Mouse (Mus musculus) layer of hippocampus, adult 9-10 months (tissue): ENCODE results near the gene Tom1.
A peak's percentile ranks its signal among the peaks of the same experiment; 100 is the strongest.

Source experiments
- DNase-seq: peaks from one replicate; pipeline ENCODE4 v3.0.0; 2022; ENCODE audit warnings: low spot score

Gene Tom1

DNA sequence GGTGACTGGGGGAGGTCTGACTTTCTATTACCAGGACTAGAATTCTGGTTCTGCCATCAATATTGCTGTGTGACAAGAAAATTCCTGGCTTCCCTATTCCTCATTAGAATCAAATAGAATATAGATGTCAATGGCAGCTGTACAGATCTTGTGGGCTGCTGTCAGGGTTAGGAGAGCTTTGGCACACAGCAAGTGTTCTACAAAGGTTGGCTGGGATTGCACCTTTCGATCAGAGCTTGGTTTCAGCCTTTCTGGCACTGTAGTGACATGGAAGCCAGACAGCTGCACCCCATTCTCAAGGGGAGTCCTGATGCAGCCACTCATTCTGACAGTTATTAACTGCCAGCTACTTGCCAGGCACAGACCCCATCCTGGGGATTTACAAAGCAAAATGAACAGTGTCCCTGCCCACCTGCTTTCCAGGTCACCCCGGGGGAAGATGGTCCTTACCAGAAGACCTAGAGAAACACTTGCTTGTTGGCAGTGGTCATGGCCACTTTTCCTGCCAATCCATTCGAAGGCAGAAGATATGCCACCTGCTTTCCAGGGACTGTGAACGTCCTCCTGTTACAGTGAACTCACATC lies 57.4 kb downstream of the Tom1 start:
- no peak for DNase-seq

DNA sequence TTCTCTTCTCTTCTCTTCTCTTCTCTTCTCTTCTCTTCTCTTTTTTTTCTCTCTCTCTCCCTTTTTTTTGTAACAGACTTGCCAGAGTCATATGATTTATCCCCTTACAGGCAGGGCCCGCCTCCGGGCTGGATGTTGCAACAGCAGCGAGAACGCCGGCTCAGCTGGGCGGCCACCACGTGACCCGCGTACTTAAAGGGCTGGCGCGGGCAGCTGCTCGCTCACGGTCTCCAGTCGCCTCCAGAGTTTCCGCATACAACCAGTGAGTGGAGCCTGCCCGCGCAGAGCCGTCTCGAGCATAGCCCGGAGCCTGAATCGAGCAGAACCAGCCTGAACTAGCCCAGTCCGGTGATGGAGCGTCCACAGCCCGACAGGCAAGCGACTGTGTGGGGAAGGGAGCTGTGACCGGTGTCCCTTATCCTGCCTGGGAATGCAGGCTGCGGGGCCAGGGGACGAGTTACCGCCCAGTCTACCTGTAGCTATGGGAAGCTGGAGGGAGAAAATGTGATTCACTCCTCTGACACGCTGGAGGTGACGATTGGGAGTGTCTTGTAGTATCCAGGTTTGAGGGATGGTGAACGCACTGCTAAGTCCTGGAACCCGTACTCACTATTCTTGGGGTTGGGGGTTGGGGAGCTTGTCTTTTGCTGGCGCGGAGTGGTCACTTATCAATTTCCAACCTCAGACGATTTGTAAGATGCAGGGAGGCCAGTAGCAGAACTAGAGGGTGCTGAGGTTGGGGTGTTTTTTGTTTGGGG lies 60.1 kb downstream of the Tom1 start, which contains the start of gene Hmox1:
Gene Hmox1 (plus strand): TSS at position 223 of the 758 bp plus-strand sequence.
- DNase-seq, result peak; percentile 76

DNA sequence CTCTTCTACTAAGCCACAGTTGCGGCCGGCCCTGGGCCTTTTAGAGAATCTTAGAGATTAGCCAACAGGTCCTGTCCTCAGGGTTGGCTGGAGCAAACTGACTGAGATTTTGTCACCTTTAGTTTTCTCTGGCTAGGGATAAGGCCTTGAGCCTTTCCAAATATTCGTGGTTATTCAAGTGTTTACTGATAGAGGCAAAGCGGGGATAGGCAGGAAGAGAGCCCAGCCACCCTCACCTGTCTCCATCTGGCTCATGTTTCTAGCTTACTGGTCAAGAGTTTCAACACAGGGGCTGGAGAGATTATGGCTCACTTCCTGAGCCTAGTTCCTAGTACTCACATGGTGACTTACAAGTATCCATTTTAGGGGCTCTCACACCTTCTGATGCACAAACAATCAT lies 69.5 kb downstream of the Tom1 start:
- DNase-seq, result no peak

DNA sequence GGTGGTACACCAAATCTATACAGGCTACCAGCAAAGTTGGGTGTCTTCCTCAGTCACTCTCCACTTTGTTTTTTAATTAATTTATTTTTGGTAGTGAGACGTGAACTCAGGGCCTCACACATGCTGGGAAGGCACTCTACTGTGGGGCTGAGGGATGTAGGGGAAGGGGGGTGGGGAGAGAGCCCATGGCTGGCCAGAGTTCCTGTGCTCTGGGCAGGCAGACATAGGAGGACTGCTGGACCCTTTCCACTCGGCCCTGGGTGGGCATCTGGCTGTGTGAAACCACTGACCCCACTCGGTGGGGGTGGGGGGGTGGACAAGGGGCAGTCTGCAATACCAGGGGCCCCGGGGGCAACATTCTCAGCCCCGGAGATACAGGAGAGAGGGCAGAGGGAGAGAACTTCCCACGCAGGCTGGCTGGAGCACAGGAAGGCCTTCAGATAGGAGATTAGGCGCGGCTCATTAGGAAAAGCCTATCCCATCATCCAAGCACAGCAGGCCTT lies 69.9 kb downstream of the Tom1 start:
- DNase-seq, result no peak

DNA sequence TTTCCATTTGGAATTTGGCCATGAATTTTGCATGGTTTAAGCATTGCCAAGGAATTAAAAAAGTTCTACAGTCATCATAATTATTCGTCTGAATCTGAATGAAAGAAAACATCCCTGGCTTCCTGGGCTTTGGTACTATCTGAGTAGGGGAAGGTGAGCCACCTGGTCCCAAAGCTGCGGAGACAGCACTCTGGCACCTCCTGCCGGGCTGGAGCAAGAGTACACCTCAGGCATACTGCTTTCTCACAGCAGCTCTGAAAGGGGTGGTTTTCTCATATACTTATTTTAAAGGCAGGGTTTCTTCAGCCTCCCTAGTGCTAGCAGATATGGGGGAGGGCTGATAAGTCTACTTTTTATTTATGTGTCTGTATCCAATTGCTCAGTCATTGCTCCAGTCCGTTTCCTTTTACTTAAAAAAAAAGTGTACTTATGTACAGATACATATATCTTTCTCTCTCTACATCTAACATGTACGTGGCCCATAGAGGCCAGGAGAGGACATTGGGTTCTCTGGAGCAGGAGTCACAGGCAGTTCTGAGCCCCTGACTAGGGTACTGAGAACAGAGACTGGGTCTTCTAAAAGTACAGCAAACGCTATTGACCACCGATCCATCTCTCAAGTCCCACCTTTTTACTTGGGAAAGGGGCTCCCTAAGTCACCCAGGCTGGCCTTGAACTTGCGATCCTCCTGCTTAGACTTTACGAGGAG lies 75.2 kb downstream of the Tom1 start:
- DNase-seq, result peak; percentile 41

DNA sequence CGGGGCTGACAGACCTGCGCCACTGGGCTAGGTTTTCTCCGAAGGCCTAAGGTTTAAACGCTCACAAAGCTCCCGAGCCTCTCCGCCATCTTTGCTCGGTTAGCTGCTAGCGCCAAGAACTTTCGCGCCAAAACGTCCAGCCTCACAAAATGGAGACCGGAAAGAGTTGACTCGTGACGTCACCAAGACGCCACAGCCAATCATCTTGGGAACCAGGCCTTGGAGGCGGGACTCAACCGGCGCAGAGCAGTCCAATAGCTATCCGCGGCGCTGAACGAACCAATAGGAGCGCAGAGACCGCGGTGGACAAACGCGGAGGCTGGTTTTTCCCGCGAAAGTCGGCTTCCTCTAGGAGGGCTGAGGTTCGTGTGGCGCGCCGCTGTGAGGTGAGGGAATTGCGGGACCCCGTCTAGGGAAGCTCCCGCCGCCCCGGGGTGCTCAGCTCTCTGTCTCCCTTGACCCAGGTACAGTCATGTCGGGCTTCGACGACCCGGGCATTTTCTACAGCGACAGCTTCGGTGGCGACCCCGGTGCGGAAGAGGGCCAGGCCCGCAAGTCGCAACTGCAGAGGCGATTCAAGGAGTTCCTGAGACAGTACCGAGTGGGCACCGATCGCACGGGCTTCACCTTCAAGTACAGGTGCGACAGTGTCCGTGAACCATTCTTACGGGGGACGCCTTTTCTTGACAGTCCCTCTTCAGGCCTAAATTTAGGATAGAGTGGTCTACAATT lies 75.9 kb downstream of the Tom1 start, which contains the start of gene Mcm5:
Gene Mcm5 (plus strand): TSS at position 334 of the 732 bp plus-strand sequence.
- peak; percentile 99 for DNase-seq

DNA sequence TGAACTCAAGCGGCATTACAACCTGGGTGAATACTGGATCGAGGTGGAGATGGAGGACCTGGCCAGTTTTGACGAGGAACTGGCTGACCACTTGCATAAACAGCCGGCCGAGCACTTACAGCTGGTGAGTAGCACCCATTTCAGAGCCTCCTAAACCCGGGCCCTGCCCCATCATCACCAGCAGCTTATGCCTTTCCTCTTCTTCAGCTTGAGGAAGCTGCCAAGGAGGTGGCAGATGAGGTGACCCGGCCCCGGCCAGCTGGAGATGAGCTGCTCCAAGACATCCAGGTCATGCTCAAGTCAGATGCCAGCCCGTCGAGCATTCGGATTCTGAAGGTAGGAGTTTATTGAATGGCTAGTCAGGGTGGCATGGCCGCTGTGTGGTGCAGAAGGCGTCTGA lies 76.6 kb downstream of the Tom1 start:
- no peak for DNase-seq

DNA sequence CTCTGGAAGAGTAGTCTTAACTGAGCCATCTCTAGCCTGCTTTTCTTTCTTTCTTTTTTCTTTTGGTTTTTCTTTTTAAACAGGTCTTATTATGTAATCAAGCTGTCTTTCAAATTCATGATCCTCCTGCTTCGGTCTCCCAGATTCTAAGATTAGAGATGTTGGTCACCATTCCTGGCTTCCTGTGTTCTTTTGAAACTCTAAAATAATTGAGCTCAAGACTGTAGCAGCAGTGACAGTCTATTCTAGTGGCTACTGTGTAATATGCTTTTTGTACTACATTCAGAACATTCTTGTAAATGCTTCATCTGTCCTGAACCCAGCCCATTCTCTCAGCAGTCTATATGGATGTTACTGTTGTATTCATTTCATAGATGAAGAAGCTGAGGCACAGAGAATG lies 85.0 kb downstream of the Tom1 start:
- DNase-seq, result no peak

DNA sequence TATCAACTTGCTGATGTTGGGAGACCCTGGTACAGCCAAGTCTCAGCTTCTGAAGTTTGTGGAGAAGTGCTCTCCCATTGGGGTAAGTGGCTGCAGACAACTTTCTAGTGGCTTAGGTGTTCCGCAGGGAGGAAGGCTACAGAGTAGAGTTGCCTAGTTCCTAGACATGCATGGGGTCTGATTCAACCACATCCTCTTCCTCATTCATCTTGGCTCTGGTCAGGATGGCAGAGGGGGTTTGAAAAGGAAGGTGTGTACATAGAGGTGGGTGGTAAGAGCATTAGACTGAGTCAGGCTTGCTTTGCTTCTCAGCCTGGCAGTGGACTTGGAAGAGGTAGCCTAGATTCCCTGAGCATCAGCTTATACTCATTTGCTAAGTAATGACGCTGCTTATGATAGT lies 85.8 kb downstream of the Tom1 start:
- DNase-seq, result no peak
